Mouse (Mus musculus): ENCODE measurements around the gene Hyou1.

DNA sequence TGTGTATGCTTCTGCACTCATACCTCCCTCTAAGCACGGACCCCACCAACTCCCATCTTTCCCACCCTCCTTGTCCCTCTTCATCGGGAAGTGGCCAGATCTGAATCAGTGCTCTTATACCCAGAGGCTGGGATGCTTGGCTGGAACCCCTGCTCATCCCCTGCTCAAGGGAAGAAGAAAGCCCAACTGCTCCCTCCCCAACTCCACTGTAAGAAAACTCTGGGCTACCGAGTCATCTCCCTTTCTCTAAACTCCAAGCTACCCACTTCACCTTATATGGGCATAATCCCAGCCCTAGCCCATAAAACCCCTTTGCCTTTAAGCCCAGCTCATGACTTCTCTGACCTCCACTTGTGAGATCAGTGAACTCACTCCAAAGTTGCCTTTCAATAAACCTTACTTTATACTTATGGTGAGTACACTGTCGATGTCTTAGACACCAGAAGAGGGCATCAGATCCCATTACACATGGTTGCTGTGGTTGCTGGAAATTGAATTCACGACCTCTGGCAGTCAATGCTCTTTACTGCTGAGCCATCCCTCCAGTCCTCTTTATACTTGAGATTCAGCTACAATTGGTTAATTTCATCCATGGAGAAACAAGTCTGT is 53.4 kb downstream of the Hyou1 start:
- TF ChIP-seq CTCF (IDR thresholded peaks at IDR 0.05; ENCODE audit: low read depth, low read length) (no peak), POLR2A (IDR thresholded peaks at IDR 0.05; ENCODE audit: borderline replicate concordance, low read depth, low read length) (no peak)
